Mouse (Mus musculus) embryo, embryonic 11 days (tissue): ENCODE data around the gene Scp2.

Source experiments
- DNase-seq: peaks from one replicate; pipeline ENCODE4 v3.0.0-alpha.2; 2015

Gene Scp2

DNA sequence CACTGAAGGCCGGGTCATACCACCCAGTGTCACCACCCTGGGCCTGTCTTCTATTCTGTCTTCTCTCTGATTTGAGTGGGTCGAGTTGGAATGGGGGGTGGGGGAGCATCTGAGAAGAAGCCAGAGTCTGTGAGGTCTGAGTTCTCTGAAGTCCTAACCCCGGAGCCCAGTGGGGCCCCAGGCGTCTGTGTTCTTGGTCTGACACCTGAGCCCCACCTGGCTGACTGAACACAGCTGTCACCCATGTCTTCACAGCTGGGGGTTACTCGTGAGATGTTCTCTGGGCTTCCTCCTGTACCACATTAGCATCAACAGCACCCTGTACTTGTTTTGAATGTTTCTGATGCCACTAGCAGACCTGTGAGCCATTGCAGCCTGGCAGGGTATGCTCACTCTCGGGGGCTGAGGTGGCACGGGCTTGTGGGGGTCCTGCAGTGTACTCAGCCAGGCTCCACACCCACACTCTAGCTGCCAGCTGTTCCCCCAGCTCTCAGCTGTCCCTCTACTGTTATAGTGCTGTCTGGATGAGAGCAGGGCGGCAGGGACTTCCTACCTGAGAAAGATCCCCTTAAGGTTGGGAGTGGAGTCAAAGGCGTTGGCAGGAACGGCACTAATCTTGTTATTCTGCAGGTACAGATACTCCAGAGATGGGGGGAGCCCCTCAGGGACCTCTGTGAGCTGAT lies 126.4 kb downstream of the Scp2 start:
- DNase-seq, result no peak

DNA sequence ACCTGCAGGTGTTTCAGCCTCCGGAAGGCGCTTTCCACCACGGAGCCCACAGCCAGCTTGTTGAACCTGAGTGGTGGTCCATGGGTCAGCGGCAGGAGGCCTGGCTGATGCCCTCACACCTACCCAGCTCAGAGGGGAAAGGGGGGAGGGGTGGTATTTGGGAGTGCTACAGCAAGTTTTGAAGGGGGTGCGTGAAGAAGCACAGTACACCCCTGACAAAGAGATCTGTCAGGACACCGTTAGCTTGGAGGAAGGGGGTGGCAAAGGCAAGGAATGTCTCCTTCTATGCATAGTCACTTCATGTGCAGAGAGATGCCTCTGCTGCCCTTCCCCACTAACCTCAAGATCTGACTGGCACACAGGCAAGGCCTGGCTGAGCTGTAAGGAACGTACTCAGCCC lies 127.0 kb downstream of the Scp2 start:
- DNase-seq, result no peak

DNA sequence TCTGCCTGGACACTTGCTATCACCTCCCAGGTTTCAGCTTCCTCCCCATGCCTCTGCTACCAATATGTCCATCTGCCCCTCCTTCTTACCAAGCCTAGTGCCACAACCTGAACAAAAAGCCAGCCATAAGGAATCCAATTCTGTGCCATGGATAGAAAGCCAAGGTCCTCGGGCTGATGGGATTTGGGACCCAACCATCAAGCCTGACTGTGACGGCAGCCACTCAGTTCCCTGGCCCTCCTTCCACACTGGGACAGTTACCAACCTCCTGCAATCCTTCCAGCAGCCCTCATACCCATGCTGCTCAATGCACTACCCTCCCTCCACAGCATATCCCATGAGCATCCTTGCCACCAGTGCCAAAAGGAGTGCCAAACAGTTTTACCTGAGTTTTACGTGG lies 128.5 kb downstream of the Scp2 start:
- DNase-seq, result no peak

DNA sequence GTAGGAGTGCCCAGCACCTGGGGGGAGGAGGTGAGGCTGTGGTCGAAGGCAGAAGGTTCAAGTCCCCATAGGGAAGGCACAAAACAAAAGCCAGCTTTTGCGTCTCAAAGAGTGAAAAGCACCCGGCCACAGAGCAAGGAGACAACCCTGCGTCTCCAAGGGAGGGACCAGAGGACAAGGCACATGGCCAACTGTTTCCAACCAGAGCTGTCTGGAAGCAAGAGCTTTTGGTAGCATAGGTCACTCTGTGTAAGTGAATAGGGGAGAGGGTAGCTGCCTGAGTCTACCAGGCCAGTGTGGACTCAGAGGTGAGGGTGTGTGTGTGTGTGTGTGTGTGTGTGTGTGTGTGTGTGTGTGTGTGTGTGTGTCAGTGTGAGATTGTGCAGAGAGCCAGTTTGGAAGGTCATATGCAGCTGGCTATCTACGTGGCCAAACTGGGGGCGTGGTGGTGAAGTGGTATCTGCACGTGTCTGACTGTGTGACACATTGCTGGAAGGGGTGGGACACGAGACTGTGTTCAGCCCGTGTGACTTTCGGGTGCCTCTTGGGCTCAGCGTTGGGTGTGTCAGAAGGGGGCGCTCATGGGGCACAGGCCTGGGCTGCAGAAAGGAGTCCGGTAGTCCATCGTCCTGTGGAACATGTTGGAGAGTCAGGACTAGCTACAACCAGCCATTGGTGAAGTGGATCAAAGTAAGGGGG lies 129.6 kb downstream of the Scp2 start:
- DNase-seq, result no peak

DNA sequence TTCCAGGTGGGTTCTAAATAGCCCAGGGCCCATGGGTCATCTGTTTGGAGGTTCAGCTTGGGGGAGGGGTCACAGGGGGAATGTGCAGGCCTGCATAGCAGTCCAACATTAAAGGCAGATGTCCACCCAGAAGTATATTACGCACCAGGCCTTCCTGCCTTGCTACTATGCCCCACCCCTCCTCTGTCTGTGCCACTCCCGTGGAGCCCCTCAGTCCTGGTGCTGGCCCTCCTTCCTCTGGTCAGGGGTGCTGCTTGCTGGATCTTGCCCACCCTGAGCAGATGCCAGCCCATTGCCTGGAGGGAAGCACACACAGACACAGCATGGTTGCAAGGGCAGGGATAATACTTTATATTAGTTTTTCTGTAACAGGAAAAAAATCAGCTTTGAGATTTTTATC lies 130.3 kb downstream of the Scp2 start:
- DNase-seq, result no peak

DNA sequence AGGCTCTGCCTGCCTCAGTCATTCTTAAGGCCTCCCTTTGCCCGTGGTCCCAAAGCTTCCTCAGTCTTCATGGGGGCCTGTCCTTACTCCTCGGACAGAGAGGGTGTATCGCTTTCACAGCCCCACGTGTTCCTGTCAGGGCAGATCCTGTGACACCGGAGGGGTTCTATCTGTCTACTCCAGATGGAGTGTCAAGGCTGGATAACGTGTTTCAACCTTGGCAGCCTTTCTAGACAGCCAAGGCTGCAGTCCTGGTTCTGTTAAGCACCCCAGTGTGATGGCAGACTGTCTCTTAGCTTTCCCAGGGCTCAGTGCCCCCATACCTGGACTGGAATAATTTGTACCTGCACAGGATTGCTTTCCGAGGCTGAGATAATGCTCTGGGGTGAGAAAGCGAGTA lies 136.3 kb downstream of the Scp2 start:
- no peak for DNase-seq

DNA sequence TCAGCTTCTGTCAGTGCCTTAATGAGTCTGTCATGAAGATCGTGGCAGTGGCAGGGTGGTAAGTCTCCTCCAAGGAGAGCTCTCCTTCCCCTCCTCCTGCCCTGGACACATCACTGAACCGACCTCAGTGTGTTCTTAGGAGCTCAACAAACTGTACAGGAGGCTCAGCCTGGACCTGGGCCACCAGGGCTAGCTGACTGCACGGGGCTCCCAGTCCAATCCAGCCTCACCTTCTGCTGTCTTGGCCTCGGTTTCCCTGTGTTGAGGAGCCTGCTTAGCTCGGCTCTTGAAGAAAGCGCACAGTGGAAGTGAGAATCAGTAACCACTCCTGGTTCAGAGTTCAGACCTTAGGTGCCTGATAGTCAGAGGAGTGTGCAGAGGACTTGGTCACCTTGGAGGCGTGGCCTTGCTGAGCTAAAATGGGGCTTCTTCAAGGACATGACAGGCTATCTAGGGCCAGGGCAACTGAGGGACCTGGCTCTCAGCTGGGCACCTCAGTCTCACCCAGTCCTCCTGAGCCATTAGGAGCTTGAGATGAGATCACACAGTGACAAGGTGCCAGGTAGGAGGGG lies 137.2 kb downstream of the Scp2 start:
- no peak for DNase-seq

DNA sequence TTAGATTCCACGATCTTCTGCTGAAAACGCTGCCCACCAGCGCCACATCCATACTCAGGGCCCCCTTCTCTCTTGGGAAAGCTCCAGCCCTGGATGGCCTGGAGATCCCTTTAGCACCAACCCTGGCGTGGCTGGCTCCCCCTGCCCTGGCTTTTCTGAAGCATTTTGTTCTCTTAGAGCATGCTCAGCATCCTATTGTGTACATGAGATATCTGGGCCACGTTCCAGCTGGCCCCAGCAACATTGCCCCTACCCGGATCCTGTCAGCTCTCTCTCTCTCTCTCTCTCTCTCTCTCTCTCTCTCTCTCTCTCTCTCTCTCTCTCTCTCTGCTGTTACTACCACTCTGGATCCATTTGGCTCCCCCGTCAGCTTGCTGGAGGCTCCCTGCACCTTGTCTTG lies 139.5 kb downstream of the Scp2 start:
- no peak for DNase-seq

DNA sequence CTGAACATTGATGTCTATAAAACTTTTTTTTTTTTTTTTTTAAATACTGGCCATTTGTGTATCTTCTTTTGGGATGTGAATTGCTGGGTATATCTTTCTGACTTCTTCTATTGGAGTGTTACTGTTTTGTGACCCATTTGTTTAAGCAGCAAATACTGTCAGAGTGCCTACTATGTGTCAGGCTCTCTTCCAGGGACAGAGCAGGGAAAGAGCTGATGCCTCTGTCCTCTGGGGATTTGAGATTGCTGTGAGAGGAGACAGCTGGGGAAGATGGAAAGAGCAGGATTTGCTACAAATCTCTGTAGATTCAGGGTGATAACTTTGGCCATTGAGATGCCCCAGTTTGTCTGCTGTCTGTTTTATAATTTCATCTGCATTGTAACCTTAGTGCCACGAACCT lies 145.4 kb downstream of the Scp2 start:
- DNase-seq, result no peak

DNA sequence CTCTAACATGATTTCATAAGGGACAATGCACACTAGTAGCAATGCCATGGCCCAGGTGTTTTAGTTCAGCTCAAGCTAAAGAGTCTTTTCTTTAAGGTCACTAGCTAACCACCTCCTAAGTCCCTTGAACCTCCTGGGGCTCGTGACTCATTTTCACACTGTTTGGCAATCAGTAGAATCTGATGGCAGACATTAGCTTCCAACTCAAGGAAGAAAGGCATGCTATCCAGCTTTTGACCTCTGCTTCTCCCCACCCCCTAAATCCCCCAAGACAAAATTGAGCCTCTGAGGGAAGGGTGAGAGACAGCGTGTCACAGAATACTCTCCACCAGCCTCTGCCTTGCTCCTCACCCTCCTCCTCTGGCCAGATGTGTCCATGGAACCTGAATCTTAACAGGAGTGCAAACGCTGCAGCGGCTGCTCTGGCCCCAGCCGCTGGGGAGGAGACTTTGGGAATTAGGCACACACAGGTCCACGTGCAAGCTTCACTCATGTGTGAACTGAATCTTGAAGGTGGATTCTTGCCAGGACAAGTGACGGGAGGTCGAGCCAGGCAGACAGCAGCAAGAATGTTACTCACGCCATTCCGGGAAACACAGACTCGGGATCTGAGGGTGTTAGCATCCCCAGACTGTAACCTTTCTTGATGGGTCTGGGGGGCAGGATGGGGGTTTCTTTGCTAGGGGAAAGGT lies 146.0 kb downstream of the Scp2 start:
- DNase-seq, result no peak

DNA sequence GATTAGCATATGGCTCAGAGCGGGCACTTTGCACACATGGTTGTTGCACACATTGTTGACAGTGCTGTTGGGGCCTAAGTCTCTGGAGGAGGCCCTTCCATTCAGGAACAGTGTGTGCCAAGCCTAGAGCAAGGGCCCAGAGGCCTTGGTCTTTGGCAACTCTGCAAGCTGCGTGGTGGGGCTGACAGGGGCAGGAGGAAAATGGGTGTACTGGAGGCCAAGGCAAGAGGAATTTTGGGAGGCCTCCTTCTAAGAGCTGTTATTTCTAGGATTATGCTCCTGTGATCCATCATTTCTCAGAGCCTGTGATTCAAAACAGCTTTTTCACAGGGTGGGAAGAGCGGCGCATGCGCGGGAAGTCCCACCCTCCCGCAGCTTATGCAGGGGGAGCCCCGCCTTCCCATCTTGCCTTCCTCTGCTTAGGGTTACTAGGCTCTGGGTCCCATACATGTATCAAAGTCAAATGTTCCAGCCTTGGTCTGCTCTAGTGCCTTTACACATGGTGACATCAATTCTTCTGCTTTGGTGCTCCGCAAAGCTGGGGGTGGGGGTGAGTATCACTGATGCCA lies 148.3 kb downstream of the Scp2 start:
- DNase-seq, result no peak

DNA sequence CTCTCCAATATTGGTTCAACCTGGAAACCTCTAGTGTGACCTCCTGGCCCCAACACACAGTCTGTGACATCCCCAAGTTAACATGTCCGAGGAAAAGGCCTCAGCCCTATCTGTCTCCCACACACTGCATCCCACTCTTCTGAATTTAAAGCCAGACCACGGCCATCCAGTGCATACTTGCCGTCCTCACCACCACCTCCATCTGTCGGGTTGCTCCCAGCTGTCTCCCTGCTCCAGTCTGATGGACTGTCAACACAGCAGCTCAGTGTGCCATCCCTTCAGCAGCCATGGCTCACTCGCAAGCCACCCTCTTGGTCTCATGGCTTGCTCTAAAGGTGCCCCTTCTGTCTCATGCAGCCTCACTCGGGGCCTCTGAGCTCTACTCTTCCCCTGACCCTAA lies 149.1 kb downstream of the Scp2 start:
- no peak for DNase-seq

DNA sequence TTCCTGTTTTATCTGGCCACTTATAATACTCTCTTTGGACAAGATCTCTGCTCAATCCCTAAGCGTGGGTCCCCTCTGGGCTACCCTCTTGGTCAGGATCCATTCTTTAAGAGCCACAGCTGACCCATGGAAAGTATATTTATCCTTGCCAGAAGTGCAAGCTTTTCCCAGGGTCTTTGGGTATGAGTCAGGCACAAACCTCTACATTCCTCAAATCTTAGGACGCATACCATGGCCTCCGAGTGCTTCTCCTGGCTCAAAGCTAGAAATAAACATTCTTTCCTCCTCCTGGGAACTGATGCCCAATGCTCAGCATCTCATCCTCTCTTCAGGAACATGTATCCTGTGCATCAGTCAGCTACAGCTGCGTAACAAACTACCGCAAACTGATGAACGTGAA lies 149.8 kb downstream of the Scp2 start:
- DNase-seq, result no peak
